Mouse (Mus musculus) layer of hippocampus, adult 18-20 months (tissue): ENCODE measurements around the gene Zfp808. TPM values are rescaled to one million over a fixed set of nuclear protein-coding genes. Genes with fewer than 3 reads are reported as not detected.
"Not testable (repeated sequence)": the region's sequence is repeated elsewhere in the genome, so short reads cannot be mapped to it uniquely, and the experiment has no call there.

Experiments used
- DNase-seq, 2 experiments: peaks; one replicate each; pipeline ENCODE4 v3.0.0; 2022; ENCODE audit warnings: low spot score in 2 of 2
- long read RNA-seq: library from polyadenylated mRNA; stranded (forward); transcript quantifications from one replicate; pipeline ENCODE4 v2.0.0, GENCODE M21; 2021
- total RNA-seq, 2 experiments: library from RNA; stranded (reverse); gene quantifications; 2 replicates each; pipeline ENCODE4 v1.2.3; 2021

The Zfp808 gene
- total RNA-seq: 1 to 10 TPM; 6.1 to 8.2 TPM
- long read RNA-seq, partial matches to known transcripts: 0 of 1 reads
- long read RNA-seq, other reads (novel, unspliced or antisense): 1 of 1 reads

DNA sequence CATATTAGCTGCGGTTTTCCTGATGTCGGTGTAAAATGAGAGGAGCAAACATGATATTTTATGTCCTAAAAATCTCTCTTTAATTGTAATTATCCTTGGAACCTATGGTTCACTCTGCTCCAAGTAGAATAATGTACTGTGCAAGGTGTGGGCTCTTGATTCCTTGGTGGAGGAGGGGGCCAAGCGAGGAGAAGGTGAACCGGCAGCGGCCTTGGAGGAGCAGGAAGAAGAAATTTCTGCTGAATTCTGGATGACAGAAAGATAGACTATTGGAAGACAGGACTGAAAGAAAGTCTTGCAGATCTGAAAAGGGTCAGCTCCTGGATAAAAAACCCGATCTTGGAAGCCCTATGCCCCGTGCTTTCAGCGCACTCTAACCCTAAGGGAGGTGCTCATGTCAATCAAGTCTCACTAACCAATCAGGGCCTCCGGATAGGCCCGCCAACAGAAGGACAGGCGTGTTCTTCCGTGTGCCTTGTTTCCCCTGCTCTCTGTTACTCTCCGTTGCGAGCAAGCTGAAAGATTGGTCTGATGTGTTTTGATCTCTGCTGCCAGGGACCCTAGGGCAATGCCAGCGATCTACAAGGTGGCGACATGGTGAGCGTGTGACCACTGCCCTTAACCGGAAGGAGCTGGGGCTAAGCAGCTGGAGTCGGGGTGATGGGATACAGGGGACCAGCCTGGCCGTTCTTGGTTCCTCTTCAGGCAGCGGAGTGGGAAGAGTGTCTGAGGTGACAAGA, at the start of gene Zfp808:
TSS of gene Zfp808 (plus strand) at position 455 of the 740 bp plus-strand sequence.
- DNase-seq: peak; percentile 8 to 53

DNA sequence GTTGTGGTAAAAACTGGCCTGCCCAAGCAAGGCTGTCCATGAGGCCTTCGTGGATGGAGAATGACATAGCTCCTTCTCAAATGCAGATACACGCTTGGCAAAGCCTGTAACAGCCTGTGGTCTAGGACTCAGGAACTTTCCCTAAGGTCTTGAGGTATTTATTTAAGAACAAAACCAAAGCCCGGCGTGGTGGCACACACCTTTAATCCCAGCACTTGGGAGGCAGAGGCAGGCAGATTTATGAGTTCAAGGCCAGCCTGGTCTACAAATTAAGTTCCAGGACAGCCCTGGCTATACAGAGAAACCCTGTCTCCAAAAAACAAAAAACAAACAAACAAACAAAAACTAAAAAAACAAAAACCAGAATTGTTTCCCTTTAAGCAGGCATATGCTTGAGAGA, 30.9 kb upstream of the Zfp808 start:
- not testable (repeated sequence) for DNase-seq

DNA sequence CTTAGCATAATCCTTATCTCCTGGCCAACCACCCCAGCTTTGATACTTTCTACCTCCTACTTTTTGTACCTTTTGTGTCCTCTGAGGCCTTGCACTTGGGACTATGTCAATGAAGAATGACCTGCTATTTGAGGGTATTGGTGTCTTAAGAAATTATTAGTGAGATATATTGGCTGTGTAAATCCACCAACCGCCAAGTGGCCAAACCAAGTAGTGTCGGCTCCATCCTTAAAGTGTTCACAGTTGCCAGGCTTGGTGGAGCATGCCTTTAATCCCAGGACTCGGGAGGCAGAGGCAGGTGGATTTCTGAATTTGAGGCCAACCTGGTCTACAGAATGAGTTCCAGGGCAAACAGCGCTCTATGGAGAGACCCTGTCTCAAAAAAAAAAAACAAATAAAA, 30.2 kb upstream of the Zfp808 start:
- DNase-seq: not testable (repeated sequence)

DNA sequence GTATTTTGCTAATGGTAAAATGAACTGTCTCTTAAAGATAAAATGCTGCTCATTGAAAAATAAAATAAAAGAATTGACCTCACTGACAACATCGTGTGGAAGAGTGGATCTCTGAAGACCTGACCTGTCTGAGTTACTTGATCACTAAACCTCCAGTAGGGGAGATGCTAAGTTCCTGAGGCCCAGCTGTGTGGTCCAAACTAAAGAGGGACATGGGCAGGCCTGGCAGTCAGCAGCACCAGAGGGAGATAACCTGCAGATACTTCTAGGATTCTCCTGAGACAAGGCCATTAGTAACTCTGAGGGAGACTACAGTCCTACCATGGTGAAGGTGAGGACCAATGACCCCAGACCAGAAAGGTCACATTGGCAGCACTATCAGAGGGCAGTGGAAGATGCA, 27.3 kb upstream of the Zfp808 start:
- not testable (repeated sequence) for DNase-seq

DNA sequence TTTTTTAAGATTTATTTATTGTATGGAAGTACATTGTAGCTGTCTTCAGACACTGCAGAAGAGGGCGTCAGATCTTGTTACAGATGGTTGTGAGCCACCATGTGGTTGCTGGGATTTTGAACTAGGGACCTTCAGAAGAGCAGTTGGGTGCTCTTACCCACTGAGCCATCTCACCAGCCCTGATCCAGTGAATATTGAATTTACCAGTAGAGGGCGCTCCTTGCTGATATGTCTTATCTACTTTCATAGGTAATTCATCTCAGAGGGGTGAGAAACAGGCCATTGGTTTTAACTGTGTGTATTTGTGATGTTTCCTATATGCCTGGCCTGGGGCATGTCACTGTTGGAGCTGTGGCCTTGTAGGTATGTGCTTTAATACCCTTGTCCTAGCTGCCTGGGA, 13.8 kb upstream of the Zfp808 start:
- DNase-seq: not testable (repeated sequence)

DNA sequence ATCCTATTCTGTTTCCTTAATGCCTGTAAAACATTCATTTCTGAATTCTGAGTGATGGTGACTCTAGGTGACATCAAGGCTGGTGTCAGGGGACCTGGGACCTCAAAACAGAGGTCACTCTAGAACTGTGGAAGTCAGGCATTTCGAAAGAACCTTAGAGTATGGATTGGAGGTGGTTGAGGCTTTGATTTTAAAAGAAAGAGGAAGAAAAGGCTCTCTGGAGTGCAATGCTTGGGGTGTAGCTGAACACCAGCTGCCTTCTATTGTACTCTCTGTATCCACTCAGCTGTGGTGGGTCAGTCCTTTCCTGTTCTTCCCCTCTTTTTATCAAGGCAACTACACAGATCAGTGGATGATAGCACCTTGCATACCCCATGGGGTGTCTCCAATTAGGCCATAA, 8.1 kb upstream of the Zfp808 start:
- DNase-seq: not testable (repeated sequence)

DNA sequence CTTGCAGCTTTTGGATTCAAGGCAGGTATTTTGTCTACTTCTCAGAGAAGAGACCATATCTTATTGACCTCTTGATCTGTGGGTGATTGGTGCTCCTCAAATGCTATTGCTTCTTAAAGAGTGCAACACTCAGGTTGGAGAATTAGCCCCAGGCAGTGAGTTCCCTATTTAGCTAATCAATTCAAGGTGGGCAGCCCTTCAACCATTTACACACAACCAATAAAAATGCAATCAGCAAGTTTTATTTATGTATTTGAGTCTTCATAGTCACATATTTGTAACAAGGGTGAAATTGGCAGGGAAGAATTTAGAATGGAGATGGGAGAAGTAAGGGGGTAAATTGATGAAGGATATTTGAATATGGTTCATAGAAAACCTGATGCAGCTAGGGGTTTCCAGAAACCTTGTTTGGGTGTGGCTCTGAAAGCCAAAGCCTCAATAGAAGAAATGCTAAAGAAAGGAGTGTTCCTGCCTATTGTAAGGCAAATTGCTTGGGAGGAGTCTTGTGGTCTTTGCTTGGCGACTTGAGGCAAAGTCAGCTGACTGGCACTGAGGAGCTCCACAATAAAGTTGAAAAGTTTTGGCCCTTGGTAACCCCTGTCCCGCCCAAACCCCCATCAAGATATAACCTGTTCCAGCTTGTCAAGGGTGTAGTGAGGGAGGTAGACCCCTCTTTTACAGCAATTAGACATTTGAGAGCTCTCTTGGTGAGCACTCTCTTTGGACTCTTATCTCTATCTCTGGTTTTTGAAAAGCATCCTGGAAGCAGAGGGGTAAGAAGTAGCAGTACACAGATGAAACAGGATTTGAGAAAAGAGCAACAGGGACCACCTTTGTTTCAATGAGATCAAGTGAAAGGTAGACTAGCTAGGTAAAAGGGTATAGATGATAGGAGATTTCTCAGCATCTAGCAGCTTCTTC, 52.4 kb downstream of the Zfp808 start:
- DNase-seq: not testable (repeated sequence)

DNA sequence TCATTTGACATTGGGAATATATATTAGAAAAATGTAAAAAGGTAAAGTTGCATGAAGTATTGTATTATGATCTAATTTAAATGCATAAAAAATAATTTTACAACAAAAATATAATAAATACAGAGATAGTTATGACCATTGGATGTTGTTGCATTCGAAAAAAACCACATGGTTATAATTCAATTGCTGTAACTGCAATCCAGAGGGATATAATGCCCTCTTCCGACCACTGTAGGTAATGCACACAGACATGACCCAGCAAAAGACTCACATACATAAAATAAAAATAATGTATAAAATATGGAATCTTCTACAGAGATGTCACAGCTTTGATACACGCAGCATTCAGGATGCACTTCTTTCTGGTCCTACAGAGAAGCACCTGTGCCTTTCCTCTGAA, 115.6 kb downstream of the Zfp808 start:
- DNase-seq: no peak

DNA sequence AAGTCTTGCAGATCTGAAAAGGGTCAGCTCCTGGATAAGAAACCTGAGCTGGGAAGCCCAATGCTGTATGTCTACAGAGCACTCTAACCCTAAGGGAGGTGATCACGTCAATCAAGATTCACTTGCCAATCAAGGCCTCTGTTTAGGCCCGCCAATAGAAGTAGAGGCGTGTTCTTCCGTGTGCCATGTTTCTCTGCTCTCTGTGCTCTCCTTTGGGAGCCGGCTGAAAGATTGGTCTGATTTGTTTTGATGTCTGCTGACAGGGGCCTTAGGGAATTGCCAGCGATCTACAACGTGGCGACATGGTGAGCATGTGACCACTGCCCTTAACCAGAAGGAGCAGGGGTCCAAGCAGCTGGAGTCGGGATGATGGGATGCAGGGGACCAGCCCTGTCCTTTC, 125.5 kb downstream of the Zfp808 start:
- not testable (repeated sequence) for DNase-seq

DNA sequence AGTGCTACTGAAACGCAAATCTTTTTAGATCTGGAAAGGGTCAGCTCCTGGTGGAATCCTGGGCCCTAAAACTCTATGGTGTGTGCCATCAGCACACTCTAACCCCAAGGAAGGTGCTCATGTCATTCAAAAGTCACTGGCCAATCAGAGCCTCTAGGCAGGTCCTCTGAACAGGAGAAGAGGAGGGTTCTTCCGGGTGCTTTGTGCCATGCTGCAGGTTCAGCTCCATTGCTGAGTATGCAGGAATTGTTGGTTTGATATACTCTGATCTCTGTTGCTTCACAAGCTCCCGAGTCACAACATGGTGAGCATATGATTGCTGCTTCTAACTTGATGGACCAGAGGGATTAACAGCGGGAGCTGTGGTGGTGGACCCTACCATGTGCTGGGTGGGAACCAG, 133.7 kb downstream of the Zfp808 start:
- no peak for DNase-seq
